Mouse (Mus musculus): ENCODE data around the gene Rfc5. TPM values are rescaled to one million over a fixed set of nuclear protein-coding genes. Genes with fewer than 3 reads are reported as not detected.
"Not testable (repeated sequence)": the region's sequence is repeated elsewhere in the genome, so short reads cannot be mapped to it uniquely, and the experiment has no call there.

The Rfc5 gene
- total and polyA plus RNA-seq, 3 experiments, result 1.7 to 4.3 (median 3.7) TPM

DNA sequence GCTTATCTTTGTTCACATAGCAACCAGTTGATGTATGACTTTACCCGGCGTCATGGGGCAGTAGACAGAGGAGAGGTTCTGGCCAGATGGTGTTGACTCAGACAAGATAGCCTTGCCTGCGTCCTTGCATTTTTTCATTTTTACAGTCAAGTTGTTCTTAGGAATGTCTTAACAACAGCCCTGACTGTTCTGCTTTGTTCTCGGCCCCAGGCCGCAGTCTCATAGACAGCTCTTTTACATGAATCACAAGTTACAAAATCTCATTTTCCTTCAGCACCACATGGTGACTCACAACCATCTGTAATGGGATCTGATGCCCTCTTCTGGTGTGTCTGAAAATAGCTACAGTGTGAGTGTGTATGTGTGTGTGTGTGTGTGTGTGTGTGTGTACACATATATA is 44.4 kb downstream of the Rfc5 start:
- 82% methylated on average over 5 of the region's 5 CpGs for WGBS
- H3K4me1 ChIP-seq (ENCODE audit: control insufficient read depth, insufficient read depth, low read length); intact Hi-C loops (cut with DNase I); H3K4me3 ChIP-seq; DNase-seq; H3K27me3 ChIP-seq (ENCODE audit: control insufficient read depth, insufficient read depth, low read length); H3K36me3 ChIP-seq (ENCODE audit: control insufficient read depth, insufficient read depth, low read length); H3K27ac ChIP-seq; H3K9ac ChIP-seq (ENCODE audit: low read depth, low read length); H3K79me2 ChIP-seq (replicated peaks; ENCODE audit: control insufficient read depth, insufficient read depth, low read length): not testable (repeated sequence)
- 0 out of 2 replicates have a peak, but pooled peaks have one; percentile 11 for TF ChIP-seq CTCF (IDR thresholded peaks at IDR 0.05)

DNA sequence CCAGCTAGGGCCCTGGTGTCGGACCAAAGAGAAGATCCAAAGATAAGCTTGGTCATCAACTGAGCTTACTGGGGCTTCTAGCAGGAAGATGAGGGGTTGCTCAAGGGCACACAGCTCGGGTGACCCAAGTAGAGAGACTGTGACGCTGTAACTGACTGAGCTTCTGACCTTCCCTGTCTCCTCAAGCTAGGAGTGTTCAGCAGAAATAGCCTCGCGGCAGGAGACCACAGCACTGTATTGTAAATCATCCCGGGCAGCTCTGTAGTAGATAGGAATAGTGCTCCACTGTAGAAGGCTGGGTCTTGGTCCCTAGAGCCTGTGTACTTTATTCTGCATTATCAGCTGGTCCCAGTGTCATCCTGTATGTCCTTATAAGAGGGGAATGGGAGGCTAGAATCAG is 47.0 kb downstream of the Rfc5 start:
- no peak overlapping the region for H3K4me3 ChIP-seq
- H3K27me3 ChIP-seq (ENCODE audit: control insufficient read depth, insufficient read depth, low read length), result no peaks in the 10 kb centered on the region
- no peaks in the 10 kb centered on the region for H3K79me2 ChIP-seq (replicated peaks; ENCODE audit: control insufficient read depth, insufficient read depth, low read length)
- DNase-seq, result no peak
- no peaks in the 10 kb centered on the region for H3K36me3 ChIP-seq (ENCODE audit: control insufficient read depth, insufficient read depth, low read length)
- no peak overlapping the region for H3K27ac ChIP-seq
- H3K4me1 ChIP-seq (ENCODE audit: control insufficient read depth, insufficient read depth, low read length), result no peaks in the 10 kb centered on the region
- intact Hi-C loops (cut with DNase I), result no loop called here
- TF ChIP-seq POLR2A (IDR thresholded peaks at IDR 0.05; ENCODE audit: insufficient read depth, low read depth, low read length) (no peak), CTCF (IDR thresholded peaks at IDR 0.05) (no peak), EP300 (IDR thresholded peaks at IDR 0.05; ENCODE audit: insufficient read depth, low read depth, low read length) (no peak)
- WGBS, result 79% methylated on average over 6 of the region's 6 CpGs
- no peak overlapping the region for H3K9ac ChIP-seq (ENCODE audit: low read depth, low read length)

DNA sequence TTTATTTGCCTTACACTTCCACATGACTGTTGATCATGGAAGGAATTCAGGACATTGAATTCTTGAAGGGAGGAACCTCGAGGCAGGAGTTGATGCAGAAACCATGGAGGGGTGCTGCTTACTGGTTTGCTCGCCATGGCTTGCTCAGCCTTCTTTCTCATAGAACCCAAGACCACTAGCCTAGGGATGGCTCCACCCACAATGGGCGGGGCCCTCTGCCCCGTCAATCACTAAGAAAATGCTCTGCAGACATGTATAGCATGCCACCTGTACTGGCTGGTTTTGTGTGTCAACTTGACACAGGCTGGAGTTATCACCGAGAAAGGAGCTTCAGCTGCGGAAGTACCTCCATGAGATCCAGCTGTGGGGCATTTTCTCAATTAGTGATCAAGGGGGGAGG is 48.8 kb downstream of the Rfc5 start:
- 87% methylated on average over 6 of the region's 6 CpGs for WGBS
- intact Hi-C loops (cut with DNase I), result no loop called here
- Histone ChIP-seq H3K4me1 (ENCODE audit: control insufficient read depth, insufficient read depth, low read length) (no peaks in the 10 kb centered on the region), H3K9ac (ENCODE audit: low read depth, low read length) (no peak overlapping the region), H3K4me3 (no peak overlapping the region), H3K27me3 (ENCODE audit: control insufficient read depth, insufficient read depth, low read length) (no peaks in the 10 kb centered on the region), H3K36me3 (ENCODE audit: control insufficient read depth, insufficient read depth, low read length) (no peaks in the 10 kb centered on the region), H3K27ac (no peak overlapping the region), H3K79me2 (replicated peaks; ENCODE audit: control insufficient read depth, insufficient read depth, low read length) (no peaks in the 10 kb centered on the region)
- TF ChIP-seq EP300 (IDR thresholded peaks at IDR 0.05; ENCODE audit: insufficient read depth, low read depth, low read length) (no peak), POLR2A (IDR thresholded peaks at IDR 0.05; ENCODE audit: insufficient read depth, low read depth, low read length) (no peak), CTCF (IDR thresholded peaks at IDR 0.05) (no peak)
- no peak for DNase-seq

DNA sequence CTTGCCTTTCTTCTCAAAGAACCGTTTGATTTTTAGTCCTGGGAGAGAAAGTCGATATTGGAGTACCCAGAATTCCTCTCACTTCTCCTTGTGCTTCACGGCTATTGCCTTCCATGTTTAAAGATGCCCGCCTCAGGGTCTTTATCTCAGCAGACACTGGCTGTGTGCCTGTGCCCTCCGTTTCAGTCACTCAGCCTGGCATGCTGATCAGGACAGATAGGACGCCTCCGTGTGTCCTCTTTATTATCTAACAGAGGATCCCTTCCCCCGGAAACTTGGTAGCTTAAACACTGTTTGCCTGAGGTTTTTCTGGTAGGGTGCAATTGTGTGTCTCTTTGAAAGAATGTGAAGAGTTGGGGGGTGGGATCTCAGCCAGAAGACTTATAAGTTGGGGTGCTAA is 50.3 kb downstream of the Rfc5 start:
- H3K4me1 ChIP-seq (ENCODE audit: control insufficient read depth, insufficient read depth, low read length), result no peaks in the 10 kb centered on the region
- no peak for DNase-seq
- WGBS, result 84% methylated on average over 8 of the region's 8 CpGs
- no peaks in the 10 kb centered on the region for H3K36me3 ChIP-seq (ENCODE audit: control insufficient read depth, insufficient read depth, low read length)
- TF ChIP-seq POLR2A (IDR thresholded peaks at IDR 0.05; ENCODE audit: insufficient read depth, low read depth, low read length), result no peak
- TF ChIP-seq CTCF (IDR thresholded peaks at IDR 0.05), result no peak
- TF ChIP-seq EP300 (IDR thresholded peaks at IDR 0.05; ENCODE audit: insufficient read depth, low read depth, low read length), result no peak
- intact Hi-C loops (cut with DNase I), result no loop called here
- H3K79me2 ChIP-seq (replicated peaks; ENCODE audit: control insufficient read depth, insufficient read depth, low read length), result no peaks in the 10 kb centered on the region
- no peak overlapping the region for H3K27ac ChIP-seq
- H3K9ac ChIP-seq (ENCODE audit: low read depth, low read length), result no peak overlapping the region
- no peak overlapping the region for H3K4me3 ChIP-seq
- no peaks in the 10 kb centered on the region for H3K27me3 ChIP-seq (ENCODE audit: control insufficient read depth, insufficient read depth, low read length)

DNA sequence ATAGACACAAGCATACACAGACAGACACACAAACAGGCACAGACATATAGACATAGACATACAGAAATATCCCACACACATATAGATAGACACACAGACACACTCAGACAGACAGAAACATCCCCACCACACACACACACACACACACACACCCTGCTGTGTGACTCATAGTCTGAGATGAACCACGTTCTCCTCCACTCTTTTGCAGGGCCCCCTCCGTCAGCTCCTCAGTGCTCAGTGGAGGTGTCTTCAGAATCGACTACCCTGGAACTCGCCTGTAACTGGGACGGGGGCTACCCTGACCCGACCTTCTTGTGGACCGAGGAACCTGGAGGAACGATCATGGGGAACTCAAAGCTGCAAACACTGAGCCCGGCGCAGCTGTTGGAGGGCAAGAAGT is 50.8 kb downstream of the Rfc5 start:
- Histone ChIP-seq H3K4me3 (no peak overlapping the region), H3K27ac (no peak overlapping the region), H3K27me3 (ENCODE audit: control insufficient read depth, insufficient read depth, low read length) (no peaks in the 10 kb centered on the region), H3K36me3 (ENCODE audit: control insufficient read depth, insufficient read depth, low read length) (no peaks in the 10 kb centered on the region), H3K79me2 (replicated peaks; ENCODE audit: control insufficient read depth, insufficient read depth, low read length) (no peaks in the 10 kb centered on the region), H3K4me1 (ENCODE audit: control insufficient read depth, insufficient read depth, low read length) (no peaks in the 10 kb centered on the region), H3K9ac (ENCODE audit: low read depth, low read length) (no peak overlapping the region)
- TF ChIP-seq EP300 (IDR thresholded peaks at IDR 0.05; ENCODE audit: insufficient read depth, low read depth, low read length), result no peak
- TF ChIP-seq POLR2A (IDR thresholded peaks at IDR 0.05; ENCODE audit: insufficient read depth, low read depth, low read length), result no peak
- TF ChIP-seq CTCF (IDR thresholded peaks at IDR 0.05), result no peak
- 91% methylated on average over 10 of the region's 10 CpGs for WGBS
- DNase-seq, result no peak
- intact Hi-C loops (cut with DNase I), result no loop called here

DNA sequence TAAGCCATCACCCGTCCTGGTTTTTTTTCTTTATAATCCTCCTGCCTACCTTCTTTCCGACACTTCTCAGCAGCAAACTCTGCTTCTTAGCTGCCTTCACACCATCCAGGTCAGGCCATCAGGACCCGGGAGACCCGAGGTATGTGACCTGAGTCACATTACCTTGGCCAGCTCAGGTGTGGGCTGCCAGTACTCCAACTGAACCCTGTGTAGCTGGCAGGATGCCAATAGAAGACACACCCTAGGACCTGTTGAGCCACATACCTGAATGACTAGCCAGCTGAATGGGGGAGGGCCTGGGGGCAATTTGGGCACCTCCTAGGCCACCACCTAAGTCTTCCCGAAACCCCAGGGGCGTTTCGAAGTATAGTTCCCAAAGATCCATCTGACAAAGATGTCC is 58.4 kb downstream of the Rfc5 start:
- Histone ChIP-seq H3K27me3 (ENCODE audit: control insufficient read depth, insufficient read depth, low read length) (no peaks in the 10 kb centered on the region), H3K9ac (ENCODE audit: low read depth, low read length) (no peak overlapping the region), H3K79me2 (replicated peaks; ENCODE audit: control insufficient read depth, insufficient read depth, low read length) (no peaks in the 10 kb centered on the region), H3K36me3 (ENCODE audit: control insufficient read depth, insufficient read depth, low read length) (no peaks in the 10 kb centered on the region), H3K27ac (no peak overlapping the region), H3K4me1 (ENCODE audit: control insufficient read depth, insufficient read depth, low read length) (no peaks in the 10 kb centered on the region), H3K4me3 (no peak overlapping the region)
- 95% methylated on average over 7 of the region's 7 CpGs for WGBS
- intact Hi-C loops (cut with DNase I), result no loop called here
- no peak for DNase-seq
- TF ChIP-seq EP300 (IDR thresholded peaks at IDR 0.05; ENCODE audit: insufficient read depth, low read depth, low read length) (no peak), CTCF (IDR thresholded peaks at IDR 0.05) (no peak), POLR2A (IDR thresholded peaks at IDR 0.05; ENCODE audit: insufficient read depth, low read depth, low read length) (no peak)

Other genes starting within 250 kb of the Rfc5 start
- 100 to 1,000 TPM; 412 to 465 TPM for gene Pebp1, start 101.4 kb downstream of the Rfc5 start, total RNA-seq (2021)
- 402 and 552 TPM in 2 replicates for gene Pebp1, start 101.4 kb downstream of the Rfc5 start, polyA plus RNA-seq (2012; rRNA removed)
- gene Vsig10, start 70.0 kb downstream of the Rfc5 start, total RNA-seq (2021), result 1 to 10 TPM; 7.0 to 8.9 TPM
- gene Vsig10, start 70.0 kb downstream of the Rfc5 start, polyA plus RNA-seq (2012; rRNA removed), result 7.4 and 8.8 TPM in 2 replicates
- gene Wsb2, start 31.7 kb downstream of the Rfc5 start, total RNA-seq (2021), result 100 to 1,000 TPM in 1 of 2 experiments, 10 to 100 TPM in 1; 91.4 to 101 TPM
- gene Wsb2, start 31.7 kb downstream of the Rfc5 start, polyA plus RNA-seq (2012; rRNA removed), result 130 and 197 TPM in 2 replicates
- gene Ksr2, start 25.0 kb upstream of the Rfc5 start, total RNA-seq (2021), result under 1 TPM in 1 of 2 experiments, not detected in 1; 0.05 TPM
- gene Ksr2, start 25.0 kb upstream of the Rfc5 start, polyA plus RNA-seq (2012; rRNA removed), result 0.02 TPM in 1 of 2 replicates, not detected in the other